Mouse (Mus musculus) embryonic fibroblast, embryonic 13.5 days (primary cell): ENCODE results near the gene Daxx. TPM values are rescaled to one million over a fixed set of nuclear protein-coding genes. Genes with fewer than 3 reads are reported as not detected.

Experiments
- H3K27ac ChIP-seq: 2 replicates; pipeline ENCODE4 v1.5.1; 2012; ENCODE audit warnings: low read length, control low read depth, inconsistent platforms; ENCODE audit not compliant: insufficient read depth
- H3K4me1 ChIP-seq: 2 replicates; pipeline ENCODE4 v1.6.1; 2011; ENCODE audit warnings: low read length; ENCODE audit not compliant: control insufficient read depth, insufficient read depth
- H3K4me3 ChIP-seq: 2 replicates; pipeline ENCODE4 v1.5.1; 2011; ENCODE audit warnings: mild to moderate bottlenecking, control low read depth, low read length; ENCODE audit not compliant: insufficient read depth
- CTCF ChIP-seq: IDR thresholded peaks from 2 replicates; pipeline ENCODE4 v1.5.1; 2011; ENCODE audit warnings: mild to moderate bottlenecking, control low read depth, low read length, moderate library complexity, borderline replicate concordance; ENCODE audit not compliant: insufficient read depth
- POLR2A ChIP-seq: IDR thresholded peaks from 2 replicates; pipeline ENCODE4 v1.6.1; 2011; ENCODE audit warnings: low read depth, mild to moderate bottlenecking, control low read depth, low read length, moderate library complexity
- polyA plus RNA-seq: library from polyadenylated mRNA; stranded (reverse); fragments of >200 nt; gene quantifications from 2 replicates; pipeline ENCODE4 v1.2.4, GENCODE M21; 2011; ENCODE audit warnings: low read depth; ENCODE audit not compliant: missing spikeins, insufficient read length

Daxx gene
- polyA plus RNA-seq, 1 experiment, result 26.6 TPM

GRCm38 (mm10) chr17:33920282-33921097, 11.3 kb downstream of the Daxx start:
- Histone ChIP-seq H3K4me1 (no peaks in the 10 kb centered on the region), H3K27ac (peak overlapping the region; percentile 24), H3K4me3 (peak overlapping the region; percentile 61)
- peak; percentile 77 for TF ChIP-seq POLR2A
- peak; percentile 88 for TF ChIP-seq CTCF

DNA sequence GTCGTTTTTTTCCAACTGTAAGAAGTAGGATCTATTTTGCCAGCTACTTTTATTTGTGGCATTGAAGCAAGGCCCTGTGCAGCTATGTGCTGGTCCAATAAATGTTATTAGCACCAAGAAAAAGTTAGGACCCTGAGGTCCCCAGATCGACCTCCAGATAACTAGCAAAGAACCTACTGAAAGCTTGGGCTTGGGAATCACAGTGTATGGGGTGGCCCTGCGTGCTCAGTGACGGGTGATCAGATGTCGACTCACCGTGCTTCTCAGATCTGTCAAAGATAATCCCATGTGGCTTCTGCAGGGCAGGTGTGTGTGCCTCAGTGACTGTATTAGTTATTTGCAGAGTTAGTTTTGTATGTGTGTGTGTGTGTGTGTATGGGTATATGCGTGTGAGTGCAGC, 12.1 kb downstream of the Daxx start:
- Histone ChIP-seq H3K4me3 (no peak overlapping the region), H3K4me1 (no peaks in the 10 kb centered on the region), H3K27ac (no peak overlapping the region)
- TF ChIP-seq POLR2A (no peak), CTCF (no peak)

GRCm38 (mm10) chr17:33924577-33925283, 15.5 kb downstream of the Daxx start:
- TF ChIP-seq POLR2A, result no peak
- TF ChIP-seq CTCF, result peak; percentile 28; the same call in 1 of the 2 replicates
- no peaks in the 10 kb centered on the region for H3K4me1 ChIP-seq
- H3K4me3 ChIP-seq, result no peak overlapping the region
- H3K27ac ChIP-seq, result no peak overlapping the region

DNA sequence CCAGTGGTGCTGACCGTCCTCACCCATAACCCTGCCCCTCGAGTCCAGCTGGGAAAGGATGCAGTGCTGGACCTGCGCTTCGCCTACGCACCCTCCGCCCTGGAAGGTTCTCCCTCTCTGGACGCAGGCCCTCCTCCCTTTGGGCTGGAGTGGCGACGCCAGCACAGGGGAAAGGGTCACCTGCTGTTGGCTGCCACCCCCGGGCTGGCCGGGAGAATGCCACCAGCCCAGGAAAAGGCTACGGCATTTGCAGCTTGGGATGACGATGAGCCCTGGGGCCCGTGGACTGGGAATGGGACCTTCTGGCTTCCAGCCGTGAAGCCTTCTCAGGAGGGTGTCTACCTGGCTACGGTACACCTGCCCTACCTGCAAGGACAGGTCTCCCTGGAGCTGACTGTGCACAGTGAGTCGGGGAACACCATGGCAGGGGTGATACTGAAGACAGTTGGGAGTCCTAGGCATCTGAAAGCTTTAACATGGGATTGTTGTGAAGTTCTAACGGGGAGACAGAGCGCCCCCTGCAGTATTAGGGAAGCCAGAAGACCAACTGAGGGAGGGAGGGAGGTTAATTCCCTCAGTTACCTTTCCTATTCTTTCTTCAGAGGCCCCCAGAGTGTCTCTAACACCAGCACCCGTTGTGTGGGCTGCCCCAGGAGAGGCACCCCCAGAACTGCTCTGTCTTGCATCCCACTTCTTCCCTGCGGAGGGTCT, 16.3 kb downstream of the Daxx start:
- Histone ChIP-seq H3K27ac (no peak overlapping the region), H3K4me3 (no peak overlapping the region), H3K4me1 (no peaks in the 10 kb centered on the region)
- no peak for TF ChIP-seq POLR2A
- no peak for TF ChIP-seq CTCF

DNA sequence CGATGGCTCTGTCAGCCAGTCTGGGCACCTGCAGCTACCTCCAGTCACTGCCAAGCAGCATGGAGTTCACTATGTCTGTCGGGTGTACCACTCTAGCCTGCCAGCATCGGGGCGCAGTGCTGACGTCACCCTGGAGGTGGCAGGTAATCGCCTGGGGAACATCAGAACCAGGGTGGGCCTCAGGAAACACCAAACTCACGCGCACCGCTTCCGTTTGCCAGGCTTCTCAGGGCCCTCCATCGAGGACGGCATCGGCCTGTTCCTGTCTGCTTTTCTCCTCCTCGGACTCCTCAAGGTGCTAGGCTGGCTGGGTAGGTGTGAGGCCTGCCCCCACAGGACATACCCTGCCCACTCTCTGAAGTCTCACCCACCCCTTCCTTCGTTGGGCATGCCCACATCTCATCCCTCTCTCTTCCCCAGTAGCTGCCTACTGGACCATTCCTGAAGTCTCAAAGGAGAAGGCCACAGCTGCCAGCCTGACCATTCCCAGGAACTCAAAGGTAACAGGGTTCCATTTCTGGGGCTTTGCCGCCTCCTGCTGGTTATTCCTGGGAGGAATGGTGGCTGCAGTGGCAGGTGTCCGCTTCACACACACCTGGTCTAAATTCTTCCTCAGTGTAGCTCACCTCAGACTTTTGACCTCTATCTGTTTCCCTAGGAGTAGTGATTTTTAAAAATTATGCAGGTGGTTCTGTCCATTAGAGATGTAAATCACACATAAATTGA, 17.2 kb downstream of the Daxx start:
- TF ChIP-seq CTCF (peak; percentile 5; the same call in 1 of the 2 replicates), POLR2A (no peak)
- Histone ChIP-seq H3K27ac (no peak overlapping the region), H3K4me3 (no peak overlapping the region), H3K4me1 (no peaks in the 10 kb centered on the region)

GRCm38 (mm10) chr17:33928251-33928947, 19.2 kb downstream of the Daxx start:
- no peak for TF ChIP-seq CTCF
- no peak for TF ChIP-seq POLR2A
- Histone ChIP-seq H3K27ac (no peak overlapping the region), H3K4me1 (no peaks in the 10 kb centered on the region), H3K4me3 (peak overlapping the region; percentile 77)

DNA sequence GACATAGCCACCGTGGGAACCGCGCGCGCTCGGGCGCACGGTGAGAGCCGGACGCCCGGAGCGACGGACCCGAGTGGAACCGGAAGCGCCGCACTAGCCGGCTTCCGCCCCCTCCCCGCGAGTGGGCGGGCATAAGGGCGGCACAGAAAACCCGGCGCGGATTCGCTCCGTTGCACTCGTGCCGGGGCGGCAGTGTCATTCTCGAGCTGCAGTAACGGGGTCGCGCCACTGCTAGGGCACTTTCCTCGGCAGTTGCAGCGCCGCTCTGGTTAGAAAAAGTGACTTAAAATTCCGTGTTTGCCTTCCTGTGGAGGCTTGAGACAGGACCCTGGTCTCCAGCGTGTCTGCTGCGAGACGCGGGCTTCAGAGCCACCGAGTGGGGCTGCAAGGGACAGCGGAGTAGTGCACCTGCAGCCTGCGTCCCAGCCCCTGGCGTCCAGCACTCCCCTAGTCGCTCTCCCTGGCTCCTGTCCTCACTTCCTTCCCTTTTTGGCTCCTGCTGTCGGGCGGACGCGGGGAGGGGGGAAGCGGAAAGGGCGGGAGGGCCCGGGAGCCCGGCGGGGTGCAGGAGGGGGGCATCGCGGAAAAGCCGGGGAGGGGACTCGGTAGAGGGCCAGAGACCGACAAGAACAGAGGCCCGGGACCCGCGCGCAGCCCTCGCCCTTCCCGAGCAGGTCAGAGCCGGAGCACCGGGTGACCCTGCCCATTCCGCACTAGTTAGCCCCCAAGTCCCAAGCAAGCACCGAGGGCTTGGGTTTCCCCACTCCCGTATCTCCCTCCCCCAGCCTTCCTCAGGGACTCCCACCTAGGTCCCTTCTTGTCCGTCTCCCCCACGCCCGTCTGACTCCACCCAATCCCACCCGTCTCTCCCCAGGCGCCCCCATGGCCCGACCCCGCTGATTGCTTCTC, 20.4 kb downstream of the Daxx start, which contains the start of gene Rgl2:
Gene Rgl2 (plus strand): TSS at position 173 of the 909 bp plus-strand sequence.
- TF ChIP-seq CTCF (peak; percentile 8; the same call in 1 of the 2 replicates), POLR2A (peak; percentile 50)
- peak within 1 kb of the TSS; percentile 77 for H3K4me3 ChIP-seq
- peak within 1 kb of the TSS; percentile 69 for H3K27ac ChIP-seq
- H3K4me1 ChIP-seq, result no peaks in the 10 kb centered on the region
